Mouse (Mus musculus): ENCODE measurements around the gene Cnga2. TPM values are rescaled to one million over a fixed set of nuclear protein-coding genes. Genes with fewer than 3 reads are reported as not detected.
A peak's percentile ranks its signal among the peaks of the same experiment; 100 is the strongest.

The Cnga2 gene
- total RNA-seq, 1 experiment, result not detected

GRCm38 (mm10) chrX:72022241-72022640 is 30.6 kb downstream of the Cnga2 start:
- no peak for TF ChIP-seq HCFC1 (IDR thresholded peaks at IDR 0.05; ENCODE audit: borderline replicate concordance, insufficient read depth, low read length)
- no peak for TF ChIP-seq ZC3H11A (IDR thresholded peaks at IDR 0.05; ENCODE audit: borderline replicate concordance, low read depth, low read length)
- TF ChIP-seq ZNF384 (IDR thresholded peaks at IDR 0.05; ENCODE audit: low read depth, low read length), result no peak
- TF ChIP-seq CHD2 (IDR thresholded peaks at IDR 0.05; ENCODE audit: low read depth, low read length), result no peak
- Histone ChIP-seq H3K4me1 (ENCODE audit: control insufficient read depth in 2 of 2, insufficient read depth in 2 of 2, low read length in 2 of 2, poor library complexity in 1 of 2) (no peaks in the 10 kb centered on the region), H3K27ac (ENCODE audit: insufficient read depth, low read depth, low read length, poor library complexity, severe bottlenecking) (no peak overlapping the region), H3K4me3 (ENCODE audit: insufficient read depth in 1 of 2, low read depth in 1 of 2, low read length in 2 of 2, poor library complexity in 1 of 2, severe bottlenecking in 1 of 2) (no peak overlapping the region), H3K9ac (ENCODE audit: insufficient read depth, low read depth, low read length, poor library complexity, severe bottlenecking) (no peak overlapping the region), H3K9me3 (ENCODE audit: control insufficient read depth, insufficient read depth, low read depth, low read length) (no peaks in the 10 kb centered on the region), H3K36me3 (ENCODE audit: control insufficient read depth, insufficient read depth, low read length, poor library complexity, severe bottlenecking) (no peaks in the 10 kb centered on the region)
- DNase-seq (ENCODE audit: low read depth, low spot score), result no peak
- in situ Hi-C loops (cut with MboI; ENCODE audit: low sequenced_read_pairs in 2 of 2, unreplicated experiment in 2 of 2), result loop anchor here in 1 of 2 experiments (25.0 kb wide), 1 partner anchor 790 kb away; no protein-coding TSS in a partner anchor

GRCm38 (mm10) chrX:72022750-72023398 is 31.2 kb downstream of the Cnga2 start:
- Histone ChIP-seq H3K9me3 (ENCODE audit: control insufficient read depth, insufficient read depth, low read depth, low read length) (no peaks in the 10 kb centered on the region), H3K4me3 (ENCODE audit: insufficient read depth in 1 of 2, low read depth in 1 of 2, low read length in 2 of 2, poor library complexity in 1 of 2, severe bottlenecking in 1 of 2) (no peak overlapping the region), H3K36me3 (ENCODE audit: control insufficient read depth, insufficient read depth, low read length, poor library complexity, severe bottlenecking) (no peaks in the 10 kb centered on the region), H3K9ac (ENCODE audit: insufficient read depth, low read depth, low read length, poor library complexity, severe bottlenecking) (no peak overlapping the region), H3K27ac (ENCODE audit: insufficient read depth, low read depth, low read length, poor library complexity, severe bottlenecking) (no peak overlapping the region), H3K4me1 (ENCODE audit: control insufficient read depth in 2 of 2, insufficient read depth in 2 of 2, low read length in 2 of 2, poor library complexity in 1 of 2) (no peaks in the 10 kb centered on the region)
- in situ Hi-C loops (cut with MboI; ENCODE audit: low sequenced_read_pairs in 2 of 2, unreplicated experiment in 2 of 2), result loop anchor here in 1 of 2 experiments (25.0 kb wide), 1 partner anchor 789 kb away; no protein-coding TSS in a partner anchor
- peak; percentile 8 for DNase-seq (ENCODE audit: low read depth, low spot score)
- no peak for TF ChIP-seq CHD2 (IDR thresholded peaks at IDR 0.05; ENCODE audit: low read depth, low read length)
- TF ChIP-seq HCFC1 (IDR thresholded peaks at IDR 0.05; ENCODE audit: borderline replicate concordance, insufficient read depth, low read length), result no peak
- no peak for TF ChIP-seq ZNF384 (IDR thresholded peaks at IDR 0.05; ENCODE audit: low read depth, low read length)
- no peak for TF ChIP-seq MAFK (IDR thresholded peaks at IDR 0.05; ENCODE audit: insufficient read depth, low read depth, low read length)

- H3K4me1 ChIP-seq (ENCODE audit: control insufficient read depth in 2 of 2, insufficient read depth in 2 of 2, low read length in 2 of 2, poor library complexity in 1 of 2), result no peaks in the 10 kb centered on the region
- TF ChIP-seq MAFK (IDR thresholded peaks at IDR 0.05; ENCODE audit: insufficient read depth, low read depth, low read length) (no peak), CHD2 (IDR thresholded peaks at IDR 0.05; ENCODE audit: low read depth, low read length) (no peak), HCFC1 (IDR thresholded peaks at IDR 0.05; ENCODE audit: borderline replicate concordance, insufficient read depth, low read length) (no peak), ZNF384 (IDR thresholded peaks at IDR 0.05; ENCODE audit: low read depth, low read length) (no peak), ZC3H11A (IDR thresholded peaks at IDR 0.05; ENCODE audit: borderline replicate concordance, low read depth, low read length) (no peak)
- no peak overlapping the region for H3K27ac ChIP-seq (ENCODE audit: insufficient read depth, low read depth, low read length, poor library complexity, severe bottlenecking)
- in situ Hi-C loops (cut with MboI; ENCODE audit: low sequenced_read_pairs in 2 of 2, unreplicated experiment in 2 of 2), result loop anchor here in 1 of 2 experiments (25.0 kb wide), 1 partner anchor 789 kb away; no protein-coding TSS in a partner anchor
- no peak overlapping the region for H3K4me3 ChIP-seq (ENCODE audit: insufficient read depth in 1 of 2, low read depth in 1 of 2, low read length in 2 of 2, poor library complexity in 1 of 2, severe bottlenecking in 1 of 2)
- no peak for DNase-seq (ENCODE audit: low read depth, low spot score)
- no peaks in the 10 kb centered on the region for H3K36me3 ChIP-seq (ENCODE audit: control insufficient read depth, insufficient read depth, low read length, poor library complexity, severe bottlenecking)
- no peak overlapping the region for H3K9ac ChIP-seq (ENCODE audit: insufficient read depth, low read depth, low read length, poor library complexity, severe bottlenecking)
- no peaks in the 10 kb centered on the region for H3K9me3 ChIP-seq (ENCODE audit: control insufficient read depth, insufficient read depth, low read depth, low read length)
These were observed 31.9 kb downstream of the Cnga2 start for GRCm38 (mm10) chrX:72023542-72023941.

- Histone ChIP-seq H3K36me3 (ENCODE audit: control insufficient read depth, insufficient read depth, low read length, poor library complexity, severe bottlenecking) (no peaks in the 10 kb centered on the region), H3K4me3 (ENCODE audit: insufficient read depth in 1 of 2, low read depth in 1 of 2, low read length in 2 of 2, poor library complexity in 1 of 2, severe bottlenecking in 1 of 2) (no peak overlapping the region), H3K27ac (ENCODE audit: insufficient read depth, low read depth, low read length, poor library complexity, severe bottlenecking) (no peak overlapping the region), H3K4me1 (ENCODE audit: control insufficient read depth in 2 of 2, insufficient read depth in 2 of 2, low read length in 2 of 2, poor library complexity in 1 of 2) (no peaks in the 10 kb centered on the region), H3K9ac (ENCODE audit: insufficient read depth, low read depth, low read length, poor library complexity, severe bottlenecking) (no peak overlapping the region), H3K9me3 (ENCODE audit: control insufficient read depth, insufficient read depth, low read depth, low read length) (no peaks in the 10 kb centered on the region)
- no peak for TF ChIP-seq HCFC1 (IDR thresholded peaks at IDR 0.05; ENCODE audit: borderline replicate concordance, insufficient read depth, low read length)
- no peak for TF ChIP-seq ZNF384 (IDR thresholded peaks at IDR 0.05; ENCODE audit: low read depth, low read length)
- TF ChIP-seq ZC3H11A (IDR thresholded peaks at IDR 0.05; ENCODE audit: borderline replicate concordance, low read depth, low read length), result no peak
- no peak for DNase-seq (ENCODE audit: low read depth, low spot score)
- in situ Hi-C loops (cut with MboI; ENCODE audit: low sequenced_read_pairs in 2 of 2, unreplicated experiment in 2 of 2), result no loop called here
These were observed 52.4 kb downstream of the Cnga2 start for GRCm38 (mm10) chrX:72044056-72044455.

- Histone ChIP-seq H3K9me3 (ENCODE audit: control insufficient read depth, insufficient read depth, low read depth, low read length) (no peaks in the 10 kb centered on the region), H3K4me1 (ENCODE audit: control insufficient read depth in 2 of 2, insufficient read depth in 2 of 2, low read length in 2 of 2, poor library complexity in 1 of 2) (no peaks in the 10 kb centered on the region), H3K27ac (ENCODE audit: insufficient read depth, low read depth, low read length, poor library complexity, severe bottlenecking) (no peak overlapping the region), H3K4me3 (ENCODE audit: insufficient read depth in 1 of 2, low read depth in 1 of 2, low read length in 2 of 2, poor library complexity in 1 of 2, severe bottlenecking in 1 of 2) (no peak overlapping the region), H3K9ac (ENCODE audit: insufficient read depth, low read depth, low read length, poor library complexity, severe bottlenecking) (no peak overlapping the region), H3K36me3 (ENCODE audit: control insufficient read depth, insufficient read depth, low read length, poor library complexity, severe bottlenecking) (no peaks in the 10 kb centered on the region)
- no peak for DNase-seq (ENCODE audit: low read depth, low spot score)
- no peak for TF ChIP-seq HCFC1 (IDR thresholded peaks at IDR 0.05; ENCODE audit: borderline replicate concordance, insufficient read depth, low read length)
- no peak for TF ChIP-seq ZNF384 (IDR thresholded peaks at IDR 0.05; ENCODE audit: low read depth, low read length)
- no peak for TF ChIP-seq ZC3H11A (IDR thresholded peaks at IDR 0.05; ENCODE audit: borderline replicate concordance, low read depth, low read length)
- TF ChIP-seq MAFK (IDR thresholded peaks at IDR 0.05; ENCODE audit: insufficient read depth, low read depth, low read length), result no peak
- TF ChIP-seq CHD2 (IDR thresholded peaks at IDR 0.05; ENCODE audit: low read depth, low read length), result no peak
- in situ Hi-C loops (cut with MboI; ENCODE audit: low sequenced_read_pairs in 2 of 2, unreplicated experiment in 2 of 2), result no loop called here
These were observed 56.3 kb downstream of the Cnga2 start for GRCm38 (mm10) chrX:72047918-72048317.
